Mouse (Mus musculus) limb, embryonic 13.5 days (tissue): ENCODE measurements around the gene D430042O09Rik. TPM values are rescaled to one million over a fixed set of nuclear protein-coding genes. Genes with fewer than 3 reads are reported as not detected.

Experiments used
- ATAC-seq: fragments of 200-750 bp; cut with Nextera tagmentation; 2 replicates; pipeline ENCODE4 v1.8.0; 2017; ENCODE audit warnings: low read depth, moderate number of reproducible peaks, moderate TSS enrichment; ENCODE audit not compliant: low FRiP score
- H3K27ac ChIP-seq: fragments of 300-500 bp; sonication (generic); 2 replicates; pipeline ENCODE4 v1.5.1; 2015; ENCODE audit warnings: inconsistent platforms, mild to moderate bottlenecking, moderate library complexity
- H3K27me3 ChIP-seq: fragments of 300-500 bp; sonication (generic); 2 replicates; pipeline ENCODE4 v1.6.1; 2015; ENCODE audit warnings: mild to moderate bottlenecking, inconsistent platforms
- H3K36me3 ChIP-seq: fragments of 300-500 bp; sonication (generic); 2 replicates; pipeline ENCODE4 v1.6.1; 2015; ENCODE audit warnings: inconsistent platforms, mild to moderate bottlenecking, moderate library complexity
- H3K4me1 ChIP-seq: fragments of 300-500 bp; sonication (generic); 2 replicates; pipeline ENCODE4 v1.6.1; 2015; ENCODE audit warnings: inconsistent platforms
- H3K4me2 ChIP-seq: fragments of 300-500 bp; sonication (generic); replicated peaks from 2 replicates; pipeline ENCODE4 v1.6.1; 2015; ENCODE audit warnings: inconsistent platforms, mild to moderate bottlenecking, moderate library complexity
- H3K4me3 ChIP-seq: fragments of 300-500 bp; sonication (generic); 2 replicates; pipeline ENCODE4 v1.5.1; 2015; ENCODE audit warnings: moderate library complexity, mild to moderate bottlenecking, inconsistent platforms
- H3K9ac ChIP-seq: fragments of 300-500 bp; sonication (generic); 2 replicates; pipeline ENCODE4 v1.6.1; 2015; ENCODE audit warnings: mild to moderate bottlenecking, inconsistent platforms
- H3K9me3 ChIP-seq: fragments of 300-500 bp; sonication (generic); 2 replicates; pipeline ENCODE4 v1.6.1; 2016; ENCODE audit warnings: inconsistent platforms
- WGBS: fragments of 180-500 bp; shearing (Covaris S2); methylation state at CpG from one replicate; pipeline ENCODE4 v1.1.7; 2015; 5-methylcytosine and 5-hydroxymethylcytosine counted together
- polyA plus RNA-seq: library from polyadenylated mRNA; unstranded; fragments of >200 nt; fragmentation: Nextera tagmentation; extraction: Ambion mirVana; gene quantifications from 2 replicates; pipeline ENCODE4 v1.2.1, GENCODE M21; 2015

Gene D430042O09Rik
- polyA plus RNA-seq, 1 experiment from 2014 or later, result 10.0 TPM

GRCm38 (mm10) chr7:125887761-125888160 is 180.1 kb downstream of the D430042O09Rik start:
- H3K9me3 ChIP-seq, result no peaks in the 10 kb centered on the region
- no peak overlapping the region for H3K4me3 ChIP-seq
- WGBS, result 85% methylated on average over 5 of the region's 5 CpGs
- H3K27me3 ChIP-seq, result peaks cover 4% of the 10 kb centered on the region; the same call in 1 of the 2 replicates
- no peak for ATAC-seq
- H3K9ac ChIP-seq, result no peak overlapping the region
- no peak overlapping the region for H3K27ac ChIP-seq
- H3K36me3 ChIP-seq, result no peaks in the 10 kb centered on the region
- peaks cover 43% of the 10 kb centered on the region for H3K4me1 ChIP-seq
- H3K4me2 ChIP-seq, result no peak overlapping the region

- Histone ChIP-seq H3K4me1 (peaks cover 38% of the 10 kb centered on the region), H3K27me3 (peaks cover 4% of the 10 kb centered on the region; the same call in 1 of the 2 replicates)
- ATAC-seq, result no peak
Measured at GRCm38 (mm10) chr7:125888373-125888772, 180.7 kb downstream of the D430042O09Rik start.

GRCm38 (mm10) chr7:125893621-125894020 is 185.9 kb downstream of the D430042O09Rik start:
- Histone ChIP-seq H3K36me3 (no peaks in the 10 kb centered on the region), H3K4me3 (no peak overlapping the region), H3K9me3 (peaks cover 4% of the 10 kb centered on the region; the same call in 1 of the 2 replicates), H3K4me2 (no peak overlapping the region), H3K9ac (no peak overlapping the region), H3K4me1 (peaks cover under 1% of the 10 kb centered on the region; the same call in 1 of the 2 replicates), H3K27ac (no peak overlapping the region), H3K27me3 (peaks cover 4% of the 10 kb centered on the region; the same call in 1 of the 2 replicates)
- ATAC-seq, result no peak
- WGBS, result 88% methylated on average over 5 of the region's 5 CpGs

More at GRCm38 (mm10) chr7:125888373-125888772, 180.7 kb downstream of the D430042O09Rik start:
- Histone ChIP-seq H3K36me3 (no peaks in the 10 kb centered on the region), H3K27ac (no peak overlapping the region), H3K9me3 (no peaks in the 10 kb centered on the region), H3K4me3 (no peak overlapping the region), H3K4me2 (no peak overlapping the region; the same call in 1 of the 2 replicates), H3K9ac (no peak overlapping the region)
- 46% methylated on average over 12 of the region's 12 CpGs for WGBS

- 0 out of 2 replicates have a peak, but pooled peaks cover 8% of the 10 kb centered on the region for H3K4me1 ChIP-seq
- WGBS, result 88% methylated on average over 4 of the region's 4 CpGs
- peaks cover 4% of the 10 kb centered on the region; the same call in 1 of the 2 replicates for H3K9me3 ChIP-seq
- no peak overlapping the region for H3K9ac ChIP-seq
- no peaks in the 10 kb centered on the region for H3K36me3 ChIP-seq
- no peak overlapping the region for H3K4me2 ChIP-seq
- H3K4me3 ChIP-seq, result no peak overlapping the region
- peaks cover 4% of the 10 kb centered on the region; the same call in 1 of the 2 replicates for H3K27me3 ChIP-seq
- ATAC-seq, result no peak
- no peak overlapping the region for H3K27ac ChIP-seq
Measured at GRCm38 (mm10) chr7:125897059-125897458, 189.4 kb downstream of the D430042O09Rik start.

GRCm38 (mm10) chr7:125899036-125899435 is 191.3 kb downstream of the D430042O09Rik start:
- Histone ChIP-seq H3K4me3 (no peak overlapping the region), H3K36me3 (no peaks in the 10 kb centered on the region), H3K4me2 (no peak overlapping the region), H3K27ac (no peak overlapping the region), H3K4me1 (0 out of 2 replicates have a peak, but pooled peaks cover 8% of the 10 kb centered on the region), H3K9me3 (peaks cover 4% of the 10 kb centered on the region; the same call in 1 of the 2 replicates), H3K9ac (no peak overlapping the region), H3K27me3 (peaks cover 4% of the 10 kb centered on the region; the same call in 1 of the 2 replicates)
- ATAC-seq, result no peak; the same call in 1 of the 2 replicates
- WGBS, result 37% methylated on average over 7 of the region's 7 CpGs

GRCm38 (mm10) chr7:125899916-125900315 is 192.2 kb downstream of the D430042O09Rik start:
- Histone ChIP-seq H3K27me3 (peaks cover 4% of the 10 kb centered on the region; the same call in 1 of the 2 replicates), H3K27ac (no peak overlapping the region), H3K9me3 (peaks cover 4% of the 10 kb centered on the region; the same call in 1 of the 2 replicates), H3K4me2 (no peak overlapping the region), H3K4me1 (0 out of 2 replicates have a peak, but pooled peaks cover 8% of the 10 kb centered on the region), H3K4me3 (no peak overlapping the region), H3K36me3 (no peaks in the 10 kb centered on the region), H3K9ac (no peak overlapping the region)
- 64% methylated on average over 2 of the region's 2 CpGs for WGBS
- no peak for ATAC-seq

GRCm38 (mm10) chr7:125900386-125901161 is 192.9 kb downstream of the D430042O09Rik start:
- Histone ChIP-seq H3K27ac (no peak overlapping the region), H3K4me2 (no peak overlapping the region), H3K4me3 (no peak overlapping the region), H3K4me1 (0 out of 2 replicates have a peak, but pooled peaks cover 8% of the 10 kb centered on the region), H3K9ac (no peak overlapping the region), H3K9me3 (peaks cover 4% of the 10 kb centered on the region; the same call in 1 of the 2 replicates), H3K27me3 (peaks cover 4% of the 10 kb centered on the region; the same call in 1 of the 2 replicates), H3K36me3 (no peaks in the 10 kb centered on the region)
- 47% methylated on average over 13 of the region's 13 CpGs for WGBS
- ATAC-seq, result no peak

- Histone ChIP-seq H3K9me3 (peaks cover 3% of the 10 kb centered on the region; the same call in 1 of the 2 replicates), H3K27me3 (no peaks in the 10 kb centered on the region), H3K4me2 (no peak overlapping the region), H3K4me3 (no peak overlapping the region), H3K36me3 (no peaks in the 10 kb centered on the region), H3K27ac (no peak overlapping the region), H3K4me1 (no peaks in the 10 kb centered on the region), H3K9ac (no peak overlapping the region)
- ATAC-seq, result no peak
- 78% methylated on average over 5 of the region's 5 CpGs for WGBS
Measured at GRCm38 (mm10) chr7:125920801-125921200, 213.1 kb downstream of the D430042O09Rik start.

- no peaks in the 10 kb centered on the region for H3K36me3 ChIP-seq
- no peak overlapping the region for H3K9ac ChIP-seq
- no peak overlapping the region for H3K4me2 ChIP-seq
- no peak for ATAC-seq
- no peak overlapping the region for H3K4me3 ChIP-seq
- H3K27me3 ChIP-seq, result no peaks in the 10 kb centered on the region
- no peaks in the 10 kb centered on the region for H3K9me3 ChIP-seq
- 71% methylated on average over 5 of the region's 5 CpGs for WGBS
- no peaks in the 10 kb centered on the region for H3K4me1 ChIP-seq
- H3K27ac ChIP-seq, result no peak overlapping the region
Measured at GRCm38 (mm10) chr7:125924044-125924443, 216.4 kb downstream of the D430042O09Rik start.

Other genes starting within 250 kb of the D430042O09Rik start
- gene Nsmce1, start 216.3 kb upstream of the D430042O09Rik start, polyA plus RNA-seq, result 121 and 122 TPM in 2 replicates
- 6.0 and 6.8 TPM in 2 replicates for gene Il4ra, start 155.8 kb upstream of the D430042O09Rik start, polyA plus RNA-seq
- 0.49 and 0.55 TPM in 2 replicates for gene Il21r, start 104.5 kb upstream of the D430042O09Rik start, polyA plus RNA-seq
- 27.7 and 33.9 TPM in 2 replicates for gene Gtf3c1, start 108 bp upstream of the D430042O09Rik start, polyA plus RNA-seq